Mouse (Mus musculus): Measurements from ENCODE around the gene Ciita. TPM values are rescaled to one million over a fixed set of nuclear protein-coding genes. Genes with fewer than 3 reads are reported as not detected.

Ciita gene
- polyA plus RNA-seq, 1 experiment = 31.5 TPM

- TF ChIP-seq POLR2A (IDR thresholded peaks at IDR 0.05; ENCODE audit: control insufficient read depth, extremely low read depth, insufficient read depth, low read length, poor library complexity) (no peak), CTCF (IDR thresholded peaks at IDR 0.05; ENCODE audit: borderline replicate concordance, control insufficient read depth, extremely low read depth, insufficient read depth, low read length, poor library complexity) (no peak)
- Histone ChIP-seq H3K27ac (ENCODE audit: control insufficient read depth, insufficient read depth, low read length) (no peak overlapping the region), H3K27me3 (ENCODE audit: control insufficient read depth, insufficient read depth, low read length) (no peaks in the 10 kb centered on the region), H3K4me3 (ENCODE audit: control insufficient read depth, insufficient read depth, low read length) (no peak overlapping the region), H3K4me1 (replicated peaks; ENCODE audit: control insufficient read depth, insufficient read depth, low read length) (peaks cover 30% of the 10 kb centered on the region), H3K36me3 (ENCODE audit: control insufficient read depth, insufficient read depth, low read length) (no peaks in the 10 kb centered on the region)
- 93% methylated on average over 3 of the region's 3 CpGs for WGBS
- DNase-seq = no peak
These were observed 57.1 kb downstream of the Ciita start for GRCm38 (mm10) chr16:10536961-10537360.

GRCm38 (mm10) chr16:10540763-10541597 lies 61.1 kb downstream of the Ciita start:
- Histone ChIP-seq H3K27ac (ENCODE audit: control insufficient read depth, insufficient read depth, low read length) (peak overlapping the region; percentile 61; the same call in 1 of the 2 replicates), H3K4me3 (ENCODE audit: control insufficient read depth, insufficient read depth, low read length) (peak overlapping the region; percentile 81), H3K27me3 (ENCODE audit: control insufficient read depth, insufficient read depth, low read length) (no peaks in the 10 kb centered on the region), H3K36me3 (ENCODE audit: control insufficient read depth, insufficient read depth, low read length) (no peaks in the 10 kb centered on the region), H3K4me1 (replicated peaks; ENCODE audit: control insufficient read depth, insufficient read depth, low read length) (peaks cover 38% of the 10 kb centered on the region)
- DNase-seq = no peak
- TF ChIP-seq CTCF (IDR thresholded peaks at IDR 0.05; ENCODE audit: borderline replicate concordance, control insufficient read depth, extremely low read depth, insufficient read depth, low read length, poor library complexity) (no peak), POLR2A (IDR thresholded peaks at IDR 0.05; ENCODE audit: control insufficient read depth, extremely low read depth, insufficient read depth, low read length, poor library complexity) (no peak)
- WGBS = 70% methylated on average over 16 of the region's 16 CpGs

DNA sequence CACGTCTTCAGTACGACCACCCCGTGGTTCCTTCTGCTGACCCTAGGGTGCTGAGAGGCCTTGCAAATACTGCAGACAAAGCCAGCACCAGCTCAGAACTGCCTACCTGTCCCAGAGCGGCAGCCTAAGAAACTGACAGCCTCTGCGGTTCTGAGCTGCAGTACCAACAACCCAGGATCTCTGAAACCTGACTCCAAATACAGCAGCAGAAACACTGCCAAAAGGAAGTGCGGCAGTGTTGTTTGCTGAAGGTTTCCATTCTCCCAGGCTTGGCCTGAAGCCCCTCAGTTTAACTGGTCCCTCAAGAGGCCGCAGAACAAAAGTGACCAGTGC lies 61.7 kb downstream of the Ciita start:
- H3K36me3 ChIP-seq (ENCODE audit: control insufficient read depth, insufficient read depth, low read length) = no peaks in the 10 kb centered on the region
- peak overlapping the region; percentile 61; the same call in 1 of the 2 replicates for H3K27ac ChIP-seq (ENCODE audit: control insufficient read depth, insufficient read depth, low read length)
- TF ChIP-seq CTCF (IDR thresholded peaks at IDR 0.05; ENCODE audit: borderline replicate concordance, control insufficient read depth, extremely low read depth, insufficient read depth, low read length, poor library complexity) = no peak
- no peak for TF ChIP-seq POLR2A (IDR thresholded peaks at IDR 0.05; ENCODE audit: control insufficient read depth, extremely low read depth, insufficient read depth, low read length, poor library complexity)
- peaks cover 35% of the 10 kb centered on the region for H3K4me1 ChIP-seq (replicated peaks; ENCODE audit: control insufficient read depth, insufficient read depth, low read length)
- DNase-seq = no peak
- no peaks in the 10 kb centered on the region for H3K27me3 ChIP-seq (ENCODE audit: control insufficient read depth, insufficient read depth, low read length)
- 19% methylated on average over 7 of the region's 7 CpGs for WGBS
- peak overlapping the region; percentile 81 for H3K4me3 ChIP-seq (ENCODE audit: control insufficient read depth, insufficient read depth, low read length)

DNA sequence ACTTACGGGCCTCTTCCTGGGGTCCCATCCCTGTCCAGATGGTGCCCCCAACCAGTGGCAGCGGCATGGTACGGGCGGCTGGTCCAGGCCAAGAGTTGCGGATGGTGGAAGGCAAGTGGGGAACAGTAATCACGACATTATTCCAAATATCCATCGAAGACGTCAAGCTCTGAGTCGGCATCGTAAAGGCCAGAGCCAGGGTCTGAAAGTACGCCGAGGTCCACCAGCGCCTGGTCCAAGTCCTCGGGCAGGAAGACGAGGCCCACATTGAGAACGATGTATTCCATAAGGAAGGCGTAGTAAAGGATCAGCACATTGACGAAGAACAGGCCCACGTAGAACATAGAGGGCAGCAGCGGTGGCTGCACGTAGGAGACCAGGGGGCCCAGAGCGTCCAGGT lies 62.4 kb downstream of the Ciita start:
- Histone ChIP-seq H3K36me3 (ENCODE audit: control insufficient read depth, insufficient read depth, low read length) (no peaks in the 10 kb centered on the region), H3K27me3 (ENCODE audit: control insufficient read depth, insufficient read depth, low read length) (no peaks in the 10 kb centered on the region), H3K4me3 (ENCODE audit: control insufficient read depth, insufficient read depth, low read length) (peak overlapping the region; percentile 81), H3K4me1 (replicated peaks; ENCODE audit: control insufficient read depth, insufficient read depth, low read length) (peaks cover 35% of the 10 kb centered on the region), H3K27ac (ENCODE audit: control insufficient read depth, insufficient read depth, low read length) (peak overlapping the region; percentile 61; the same call in 1 of the 2 replicates)
- TF ChIP-seq POLR2A (IDR thresholded peaks at IDR 0.05; ENCODE audit: control insufficient read depth, extremely low read depth, insufficient read depth, low read length, poor library complexity) (no peak), CTCF (IDR thresholded peaks at IDR 0.05; ENCODE audit: borderline replicate concordance, control insufficient read depth, extremely low read depth, insufficient read depth, low read length, poor library complexity) (no peak)
- DNase-seq = no peak
- WGBS = 2% methylated on average over 22 of the region's 22 CpGs

DNA sequence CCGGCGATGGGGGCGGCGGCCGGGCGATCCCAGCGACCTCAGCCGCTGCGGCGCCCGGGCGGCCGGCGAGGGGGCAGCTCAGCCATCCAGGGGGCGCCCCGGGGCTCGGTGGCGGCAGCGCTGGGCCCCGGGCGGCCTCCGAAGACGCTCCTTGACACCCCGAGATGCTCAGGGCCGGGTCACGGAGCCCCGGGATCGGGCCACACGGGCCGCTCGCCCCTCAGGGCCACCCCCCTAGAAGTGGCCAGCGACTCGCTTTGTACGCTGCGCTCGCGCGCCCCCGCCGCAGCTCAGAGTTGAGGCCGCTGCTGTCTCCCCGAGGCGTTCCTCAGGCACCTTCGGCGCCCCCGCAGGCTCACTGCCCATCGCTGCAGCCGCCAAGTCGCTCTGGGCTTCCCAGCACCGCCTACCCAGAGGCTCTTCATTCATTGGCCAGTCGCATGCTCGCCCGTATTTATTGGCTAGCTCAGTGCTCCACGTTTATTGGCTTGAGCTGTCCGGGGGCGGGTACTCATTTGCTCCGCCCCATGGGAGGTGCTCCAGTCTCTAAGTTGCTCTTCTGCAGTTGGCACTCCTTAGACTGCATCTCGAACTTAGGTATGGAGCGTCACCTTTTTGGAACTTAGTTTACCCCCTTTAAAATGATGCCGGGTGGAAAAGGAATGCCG lies 63.0 kb downstream of the Ciita start, which contains the start of gene Dexi:
Gene Dexi (minus strand): TSS at position 357 of the 668 bp plus-strand sequence.
- peak; percentile 94 for DNase-seq
- Histone ChIP-seq H3K4me1 (replicated peaks; ENCODE audit: control insufficient read depth, insufficient read depth, low read length) (peaks cover 35% of the 10 kb centered on the region), H3K4me3 (ENCODE audit: control insufficient read depth, insufficient read depth, low read length) (peak within 1 kb of the TSS; percentile 81), H3K27ac (ENCODE audit: control insufficient read depth, insufficient read depth, low read length) (peak within 1 kb of the TSS; percentile 61; the same call in 1 of the 2 replicates), H3K36me3 (ENCODE audit: control insufficient read depth, insufficient read depth, low read length) (no peaks in the 10 kb centered on the region), H3K27me3 (ENCODE audit: control insufficient read depth, insufficient read depth, low read length) (no peaks in the 10 kb centered on the region)
- under 1% methylated on average over 57 of the region's 61 CpGs for WGBS
- peak; percentile 98 for TF ChIP-seq POLR2A (IDR thresholded peaks at IDR 0.05; ENCODE audit: control insufficient read depth, extremely low read depth, insufficient read depth, low read length, poor library complexity)
- TF ChIP-seq CTCF (IDR thresholded peaks at IDR 0.05; ENCODE audit: borderline replicate concordance, control insufficient read depth, extremely low read depth, insufficient read depth, low read length, poor library complexity) = no peak

DNA sequence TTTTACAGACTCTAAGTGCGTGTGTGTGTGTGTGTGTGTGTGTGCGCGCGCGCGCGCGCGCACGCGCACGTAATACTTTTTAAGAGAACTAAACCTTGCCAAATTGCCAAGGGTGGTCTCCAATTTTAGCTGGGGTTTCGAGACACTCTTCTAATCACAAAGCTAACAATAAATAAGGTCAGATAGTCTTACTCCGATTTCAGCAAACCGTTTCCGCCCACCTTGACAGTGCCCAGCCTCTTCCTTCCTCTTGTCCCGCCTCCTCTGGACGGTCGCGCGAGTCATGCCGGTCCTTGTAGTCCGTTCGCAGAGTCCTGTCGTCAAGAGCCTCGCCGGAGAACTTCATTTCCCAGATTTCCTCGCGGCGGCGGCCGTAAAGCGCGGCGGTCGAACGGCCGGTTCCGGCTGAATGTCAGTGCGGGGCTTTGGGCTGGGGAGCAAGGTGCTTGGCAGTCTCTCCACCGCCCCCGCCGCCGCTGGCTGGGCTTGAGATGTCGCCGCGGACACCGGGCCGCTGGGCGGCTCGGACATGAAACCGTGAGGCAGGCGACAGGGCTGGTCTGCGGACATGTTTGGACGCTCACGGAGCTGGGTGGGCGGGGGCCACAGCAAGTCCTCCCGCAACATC lies 65.2 kb downstream of the Ciita start, which contains the start of gene Clec16a:
Gene Clec16a (plus strand): TSS at position 345 of the 628 bp plus-strand sequence.
- WGBS = under 1% methylated on average over 58 of the region's 58 CpGs
- DNase-seq = peak; percentile 98

More for the DNA sequence above, 65.2 kb downstream of the Ciita start, which contains the start of gene Clec16a:
- Histone ChIP-seq H3K36me3 (ENCODE audit: control insufficient read depth, insufficient read depth, low read length) (no peaks in the 10 kb centered on the region), H3K4me1 (replicated peaks; ENCODE audit: control insufficient read depth, insufficient read depth, low read length) (peaks cover 26% of the 10 kb centered on the region), H3K27ac (ENCODE audit: control insufficient read depth, insufficient read depth, low read length) (no peak within 1 kb of the TSS), H3K4me3 (ENCODE audit: control insufficient read depth, insufficient read depth, low read length) (peak within 1 kb of the TSS; percentile 93), H3K27me3 (ENCODE audit: control insufficient read depth, insufficient read depth, low read length) (no peaks in the 10 kb centered on the region)
- 0 out of 2 replicates have a peak, but pooled peaks have one; percentile 44 for TF ChIP-seq POLR2A (IDR thresholded peaks at IDR 0.05; ENCODE audit: control insufficient read depth, extremely low read depth, insufficient read depth, low read length, poor library complexity)
- no peak for TF ChIP-seq CTCF (IDR thresholded peaks at IDR 0.05; ENCODE audit: borderline replicate concordance, control insufficient read depth, extremely low read depth, insufficient read depth, low read length, poor library complexity)
